Mouse (Mus musculus): ENCODE results near the gene Angel1.

Angel1 gene

DNA sequence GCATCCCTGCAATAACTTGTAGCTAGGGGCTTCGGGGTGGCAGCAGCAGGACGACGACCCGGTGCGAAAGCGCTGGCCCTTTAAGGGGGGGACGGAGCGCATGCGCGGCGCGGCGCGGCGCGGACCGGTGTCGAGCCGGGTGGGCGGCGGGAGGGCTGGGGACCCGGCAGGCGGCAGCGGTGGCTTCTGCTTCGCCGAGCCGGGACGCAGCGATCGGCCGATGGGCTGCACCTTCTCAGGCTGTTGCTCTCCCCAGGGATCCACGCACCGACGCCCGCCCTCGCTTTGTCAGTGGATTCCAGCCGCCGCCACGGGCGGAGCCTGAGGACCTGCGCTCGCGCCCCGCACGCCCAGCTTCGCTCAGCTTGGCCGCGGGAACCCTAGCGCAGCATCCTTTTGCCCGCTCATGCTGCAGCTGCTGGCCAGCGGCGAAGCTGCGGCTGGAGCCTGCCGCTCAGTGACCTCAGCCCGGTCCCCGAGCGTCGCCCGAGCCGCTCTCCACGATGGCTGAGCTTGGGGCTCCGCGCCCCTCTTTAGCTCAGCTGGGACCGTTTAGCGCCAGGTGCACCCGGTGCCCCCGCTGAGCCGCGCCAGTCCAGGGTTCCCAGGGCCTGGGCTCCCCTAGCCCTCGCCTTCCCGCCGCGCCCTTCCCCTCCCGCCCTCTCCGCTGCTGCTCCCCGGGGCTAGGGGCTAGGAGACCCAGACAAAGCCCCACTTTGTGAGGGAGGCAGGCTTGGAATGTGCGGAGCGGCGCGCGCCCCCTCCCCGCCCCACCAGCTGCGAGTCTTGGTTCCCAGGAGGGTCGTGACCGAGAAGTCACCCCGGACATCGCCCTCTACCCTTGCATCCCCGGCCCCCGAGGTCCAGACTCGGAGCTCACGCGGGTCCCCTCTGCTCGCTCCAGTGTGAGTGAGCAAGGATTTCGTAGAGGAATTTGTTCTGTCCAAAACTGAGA lies 47.4 kb downstream of the Angel1 start, which contains the start of gene Vash1:
TSS of gene Vash1 (plus strand) at position 110 of the 955 bp plus-strand sequence.
- DNase-seq, result peak; percentile 85 to 90

DNA sequence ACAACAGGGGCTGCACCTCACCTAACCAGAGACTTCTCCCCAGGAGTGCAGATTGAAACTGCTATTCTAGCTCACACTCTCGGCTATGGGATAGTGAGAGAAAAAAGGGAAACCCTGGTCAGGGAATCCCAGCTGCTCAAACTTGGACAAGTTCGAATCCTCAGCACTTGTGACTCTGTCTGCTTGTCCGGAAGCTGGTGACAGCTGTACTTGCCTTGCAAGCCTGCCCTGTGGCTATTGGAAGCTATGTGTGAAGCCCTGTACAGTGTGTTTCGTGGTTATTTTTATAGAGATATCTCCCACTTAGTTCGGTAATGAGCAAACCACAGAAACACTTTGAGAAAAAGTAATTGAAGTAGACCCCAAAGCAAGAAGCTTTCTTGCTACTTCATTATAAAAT lies 53.8 kb downstream of the Angel1 start:
- DNase-seq, result no peak

DNA sequence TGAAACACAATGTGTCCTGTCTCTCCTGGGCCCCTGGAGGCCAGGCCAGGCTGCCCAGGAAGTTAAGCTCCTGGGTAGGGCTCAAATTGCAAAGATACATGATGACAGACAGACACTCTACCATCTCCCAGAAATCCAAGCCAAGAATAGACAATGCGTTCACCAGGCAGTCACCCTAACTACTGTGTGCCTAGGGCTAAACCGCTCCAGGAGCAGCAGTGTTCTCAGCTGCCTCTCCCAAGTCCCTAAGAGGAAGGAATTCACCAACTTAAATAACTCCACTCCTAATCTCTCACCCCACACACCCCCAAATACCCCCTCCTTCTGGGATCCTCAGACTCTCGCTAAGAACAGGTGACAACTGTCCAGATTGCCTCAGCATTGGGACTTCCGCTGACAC lies 54.2 kb downstream of the Angel1 start:
- no peak for DNase-seq

DNA sequence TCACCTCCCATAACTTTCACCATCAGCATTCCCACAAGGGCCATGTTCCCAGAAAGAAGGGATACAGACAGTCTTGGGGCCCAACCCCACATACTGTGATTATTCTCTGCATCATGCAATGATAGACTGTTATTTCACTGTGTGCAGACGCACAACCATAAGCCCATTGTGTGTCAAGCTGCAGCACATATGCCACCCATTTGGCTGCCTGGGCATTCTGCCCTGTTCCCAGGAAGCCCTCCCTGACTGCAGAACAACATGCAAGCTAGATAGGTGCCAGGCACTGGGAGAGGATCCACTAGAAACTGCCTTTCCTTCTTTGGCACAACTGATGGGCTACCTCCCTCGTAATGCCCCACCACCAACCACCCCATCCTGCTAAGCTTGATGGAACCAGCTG lies 57.9 kb downstream of the Angel1 start:
- DNase-seq, result peak; percentile 58 to 61

DNA sequence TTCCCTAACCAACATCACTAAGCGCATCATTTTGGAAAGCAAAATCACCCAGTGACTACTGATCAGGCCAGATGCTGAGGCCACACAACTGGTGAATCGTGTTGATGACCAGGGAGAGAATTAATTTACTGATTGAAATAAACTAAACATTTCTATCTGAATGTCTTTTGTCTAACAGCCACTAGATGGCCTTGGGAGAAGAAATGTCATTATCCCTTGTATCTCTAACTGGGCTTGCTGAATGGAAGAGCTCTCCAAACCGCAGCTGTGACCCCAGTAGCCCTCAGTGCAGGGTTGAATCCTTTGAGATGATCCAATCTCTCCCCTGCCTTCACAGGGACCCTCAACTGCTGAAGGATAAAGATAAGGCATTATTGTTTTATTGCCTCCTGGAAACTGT lies 60.6 kb downstream of the Angel1 start:
- DNase-seq, result peak in 1 of 2 experiments; percentile 32

DNA sequence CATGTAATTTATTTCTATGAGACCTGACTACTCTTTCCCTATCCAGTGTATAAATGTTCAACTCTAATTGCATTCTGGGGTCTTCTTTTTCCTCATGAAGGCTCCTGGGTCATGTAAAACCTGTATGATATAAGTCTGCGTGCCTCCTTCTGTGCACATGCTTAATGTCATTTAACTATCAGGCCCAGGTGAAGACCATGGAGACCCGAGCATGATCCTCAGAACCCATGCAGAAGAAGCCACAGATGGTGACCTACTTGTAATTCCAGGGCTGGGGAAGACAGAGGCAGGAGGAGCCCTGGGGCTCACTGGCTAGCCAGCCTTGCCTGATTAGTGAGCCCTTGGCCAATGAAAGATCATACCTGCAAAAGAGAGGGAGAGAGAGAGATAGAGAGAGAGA lies 65.8 kb downstream of the Angel1 start:
- DNase-seq, result peak in 1 of 2 experiments; percentile 24

DNA sequence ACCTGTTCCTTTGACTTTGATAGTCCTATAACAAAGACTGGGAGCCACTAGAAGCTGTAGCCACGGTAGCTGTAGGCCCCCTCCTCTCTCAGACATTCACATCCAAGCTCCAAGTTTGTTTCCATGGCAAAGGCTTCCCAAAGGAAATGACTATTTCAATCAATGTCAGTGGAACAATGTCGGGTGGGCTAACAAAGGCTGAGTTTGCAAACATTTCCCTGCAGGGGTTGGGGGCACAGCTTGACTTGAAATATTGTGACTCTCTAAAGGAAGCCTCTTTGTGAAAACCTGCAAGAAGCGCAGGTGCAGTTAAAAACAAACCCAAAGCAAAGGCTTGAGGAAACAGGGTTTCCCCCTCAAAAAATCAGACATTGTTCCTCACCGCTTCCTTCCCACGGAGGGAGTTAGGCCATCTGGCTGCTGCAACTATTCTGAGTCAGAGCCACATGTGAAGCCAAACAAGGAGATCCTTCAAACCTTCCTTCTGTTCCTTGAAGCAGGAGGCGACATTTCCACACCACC lies 66.8 kb downstream of the Angel1 start:
- DNase-seq, result no peak

DNA sequence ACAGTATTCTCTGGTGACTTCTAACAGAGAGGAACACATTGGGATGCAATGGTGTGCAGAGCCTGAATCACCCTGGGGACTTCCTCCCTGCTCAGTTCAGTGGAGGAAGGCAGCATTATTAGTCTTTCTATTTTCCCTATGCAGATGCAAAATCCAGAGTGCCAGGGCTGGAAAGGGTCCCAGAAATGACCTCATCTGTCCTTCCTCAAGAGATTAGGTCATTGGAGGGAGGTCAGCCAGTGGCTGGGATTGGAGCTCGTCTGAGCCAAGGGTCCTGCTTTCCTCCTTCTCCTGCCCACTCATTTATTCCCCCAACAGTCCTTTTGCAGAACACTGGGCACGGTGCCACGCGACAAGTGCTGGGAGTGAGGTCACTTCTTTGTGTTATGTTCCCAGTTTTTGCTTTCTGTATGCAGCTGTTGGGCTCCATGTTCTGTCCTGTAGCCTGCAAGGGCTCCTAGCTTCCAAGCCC lies 73.7 kb downstream of the Angel1 start:
- peak; percentile 72 to 87 for DNase-seq

DNA sequence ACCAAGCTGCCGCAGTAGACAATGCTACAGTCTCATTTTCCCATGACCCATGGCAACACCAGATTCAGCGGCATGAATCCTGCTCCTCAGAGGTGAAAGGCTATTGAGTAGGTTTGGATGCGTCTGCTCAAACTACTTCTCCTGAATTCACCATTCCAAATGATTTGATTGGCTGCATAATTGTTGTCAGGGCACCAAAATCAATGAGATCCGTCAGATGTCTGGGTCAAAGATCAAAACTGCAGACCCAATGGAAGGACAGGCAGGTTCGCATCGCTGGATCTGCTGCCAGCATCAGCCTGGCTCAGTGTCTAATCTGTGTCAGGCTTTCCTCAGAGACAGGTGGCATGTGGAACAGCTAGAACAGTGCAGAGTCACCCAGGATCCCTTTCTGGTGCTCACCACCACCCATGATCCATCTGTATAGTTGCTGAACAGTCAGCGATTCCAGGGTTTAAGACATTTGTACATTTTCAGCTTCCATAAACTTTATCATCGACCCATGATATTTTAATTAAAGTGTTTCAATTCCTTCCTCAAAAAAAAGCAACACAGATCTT lies 74.9 kb downstream of the Angel1 start:
- no peak for DNase-seq
